Mouse (Mus musculus) CH12.LX (cell line): ENCODE measurements around the gene Ptpn6. TPM values are rescaled to one million over a fixed set of nuclear protein-coding genes. Genes with fewer than 3 reads are reported as not detected.
A peak's percentile ranks its signal among the peaks of the same experiment; 100 is the strongest.

Experiments
- DNase-seq: peaks from one replicate; pipeline ENCODE4 v3.0.0-alpha.2; 2013; ENCODE audit errors: extremely low read depth
- H3K27ac ChIP-seq: 2 replicates; pipeline ENCODE4 v1.5.1; 2012; ENCODE audit warnings: low read depth, mild to moderate bottlenecking, control low read depth, moderate library complexity; ENCODE audit not compliant: insufficient read depth
- H3K27me3 ChIP-seq: replicated peaks from 2 replicates; pipeline ENCODE3; 2012; ENCODE audit warnings: inconsistent platforms
- H3K36me3 ChIP-seq, 2 experiments: replicated peaks in 1 of 2; 2 replicates each; pipeline versions ENCODE3 to v1.6.1; 2012; ENCODE audit warnings: inconsistent platforms in 1 of 2, low read length in 1 of 2, mild to moderate bottlenecking in 1 of 2, mixed read lengths in 1 of 2, moderate library complexity in 1 of 2; ENCODE audit not compliant: control insufficient read depth in 1 of 2, insufficient read depth in 1 of 2
- H3K4me1 ChIP-seq, 2 experiments: 2 replicates each; pipeline ENCODE4 v1.6.1; 2012; ENCODE audit warnings: inconsistent platforms in 1 of 2, moderate library complexity in 1 of 2; ENCODE audit not compliant: insufficient read depth in 2 of 2, control insufficient read depth in 1 of 2
- H3K4me2 ChIP-seq: 2 replicates; pipeline ENCODE4 v1.6.1; 2012; ENCODE audit warnings: low read depth, mild to moderate bottlenecking, control low read depth; ENCODE audit not compliant: poor library complexity, insufficient read depth, severe bottlenecking
- H3K4me3 ChIP-seq, 3 experiments: fragments of 150-350 bp in 1 of 3; sonication (generic) in 1 of 3; replicated peaks in 1 of 3; 2 replicates each; pipeline versions ENCODE3 to v1.5.1; 2011 to 2012; ENCODE audit warnings: low read depth in 2 of 3, low read length in 2 of 3, mild to moderate bottlenecking in 2 of 3, moderate library complexity in 2 of 3, control low read depth in 1 of 3, improper control_type of control experiment in 1 of 3, inconsistent platforms in 1 of 3, mixed read lengths in 1 of 3; ENCODE audit not compliant: poor library complexity in 1 of 3
- H3K79me2 ChIP-seq: replicated peaks from 2 replicates; pipeline ENCODE4 v1.6.1; 2012; ENCODE audit warnings: mild to moderate bottlenecking, moderate library complexity; ENCODE audit not compliant: control insufficient read depth, poor library complexity, insufficient read depth, severe bottlenecking; ENCODE audit errors: extremely low read depth
- H3K9ac ChIP-seq: 2 replicates; pipeline ENCODE4 v1.6.1; 2012; ENCODE audit warnings: low read depth, mild to moderate bottlenecking, control low read depth, moderate library complexity; ENCODE audit not compliant: insufficient read depth
- H3K9me3 ChIP-seq: replicated peaks from 2 replicates; pipeline ENCODE3; 2012; ENCODE audit warnings: low read length, inconsistent platforms, mixed read lengths
- BHLHE40 ChIP-seq: IDR thresholded peaks from 2 replicates; pipeline ENCODE4 v1.6.1; 2011; ENCODE audit warnings: mild to moderate bottlenecking, low read depth, low read length, improper control_type of control experiment
- CHD1 ChIP-seq: IDR thresholded peaks from 2 replicates; pipeline ENCODE4 v1.6.1; 2012; ENCODE audit warnings: low read depth, low read length, improper control_type of control experiment, inconsistent platforms
- CHD2 ChIP-seq: IDR thresholded peaks from 2 replicates; pipeline ENCODE4 v1.6.1; 2011; ENCODE audit warnings: low read length, improper control_type of control experiment
- CTCF ChIP-seq, 2 experiments: IDR thresholded peaks in 1 of 2; conservative IDR thresholded peaks in 1 of 2; 2 replicates each; pipeline ENCODE4 v1.5.1; 2011 to 2012; ENCODE audit warnings: low read depth in 2 of 2, low read length in 2 of 2, improper control_type of control experiment in 1 of 2, inconsistent platforms in 1 of 2, mild to moderate bottlenecking in 1 of 2, moderate library complexity in 1 of 2
- E2F4 ChIP-seq: IDR thresholded peaks from 2 replicates; pipeline ENCODE4 v1.6.1; 2011; ENCODE audit warnings: low read depth, low read length, improper control_type of control experiment; ENCODE audit not compliant: insufficient replicate concordance
- ELF1 ChIP-seq: IDR thresholded peaks from 2 replicates; pipeline ENCODE4 v1.6.1; 2014; ENCODE audit warnings: low read depth, mild to moderate bottlenecking, inconsistent platforms, low read length, improper control_type of control experiment
- EP300 ChIP-seq: IDR thresholded peaks from 2 replicates; pipeline ENCODE4 v1.6.1; 2011; ENCODE audit warnings: low read length, improper control_type of control experiment
- ETS1 ChIP-seq: conservative IDR thresholded peaks from 2 replicates; pipeline ENCODE4 v1.6.1; 2012; ENCODE audit warnings: low read depth, mild to moderate bottlenecking, inconsistent platforms, low read length, improper control_type of control experiment, moderate library complexity
- GABPA ChIP-seq: IDR thresholded peaks from 2 replicates; pipeline ENCODE4 v1.6.1; 2012; ENCODE audit warnings: low read depth, low read length, improper control_type of control experiment, inconsistent platforms; ENCODE audit not compliant: insufficient replicate concordance
- HCFC1 ChIP-seq: IDR thresholded peaks from 2 replicates; pipeline ENCODE4 v1.6.1; 2012; ENCODE audit warnings: low read depth, mild to moderate bottlenecking, inconsistent platforms, low read length, improper control_type of control experiment
- IRF4 ChIP-seq: IDR thresholded peaks from 2 replicates; pipeline ENCODE4 v1.6.1; 2014; ENCODE audit warnings: low read depth, mild to moderate bottlenecking, inconsistent platforms, low read length, improper control_type of control experiment
- JUN ChIP-seq: IDR thresholded peaks from 2 replicates; pipeline ENCODE4 v1.6.1; 2011; ENCODE audit warnings: low read depth, mild to moderate bottlenecking, low read length, improper control_type of control experiment, moderate library complexity; ENCODE audit not compliant: insufficient read depth
- JUND ChIP-seq: conservative IDR thresholded peaks from 2 replicates; pipeline ENCODE4 v1.6.1; 2011; ENCODE audit warnings: low read depth, low read length, improper control_type of control experiment
- KAT2A ChIP-seq: IDR thresholded peaks from 2 replicates; pipeline ENCODE4 v1.6.1; 2012; ENCODE audit warnings: low read length, improper control_type of control experiment, inconsistent platforms; ENCODE audit not compliant: insufficient replicate concordance
- MAFK ChIP-seq: IDR thresholded peaks from 2 replicates; pipeline ENCODE4 v1.6.1; 2011; ENCODE audit warnings: low read length, improper control_type of control experiment; ENCODE audit not compliant: insufficient replicate concordance
- MAX ChIP-seq: IDR thresholded peaks from 2 replicates; pipeline ENCODE4 v1.6.1; 2011; ENCODE audit warnings: low read length, improper control_type of control experiment
- MAZ ChIP-seq: IDR thresholded peaks from 2 replicates; pipeline ENCODE4 v1.6.1; 2012; ENCODE audit warnings: low read depth, mild to moderate bottlenecking, inconsistent platforms, low read length, improper control_type of control experiment, moderate library complexity
- MEF2A ChIP-seq: IDR thresholded peaks from 2 replicates; pipeline ENCODE4 v1.6.1; 2014; ENCODE audit warnings: low read depth, mild to moderate bottlenecking, inconsistent platforms, low read length, improper control_type of control experiment, borderline replicate concordance
- MXI1 ChIP-seq: IDR thresholded peaks from 2 replicates; pipeline ENCODE4 v1.6.1; 2011; ENCODE audit warnings: mild to moderate bottlenecking, low read depth, low read length, improper control_type of control experiment
- MYC ChIP-seq: IDR thresholded peaks from 2 replicates; pipeline ENCODE4 v1.6.1; 2011; ENCODE audit warnings: low read depth, mild to moderate bottlenecking, improper control_type of control experiment, low read length
- NELFE ChIP-seq: IDR thresholded peaks from 2 replicates; pipeline ENCODE4 v1.6.1; 2011; ENCODE audit warnings: low read depth, low read length, improper control_type of control experiment
- NRF1 ChIP-seq: IDR thresholded peaks from 2 replicates; pipeline ENCODE4 v1.6.1; 2014; ENCODE audit warnings: low read depth, mild to moderate bottlenecking, inconsistent platforms, low read length, improper control_type of control experiment, moderate library complexity
- PAX5 ChIP-seq: IDR thresholded peaks from 2 replicates; pipeline ENCODE4 v1.6.1; 2012; ENCODE audit warnings: low read length, inconsistent platforms, mixed read lengths
- POLR2A ChIP-seq: IDR thresholded peaks from 2 replicates; pipeline ENCODE4 v1.6.1; 2011; ENCODE audit warnings: low read depth, mild to moderate bottlenecking, improper control_type of control experiment, low read length
- POLR2AphosphoS2 ChIP-seq: IDR thresholded peaks from 2 replicates; pipeline ENCODE4 v1.6.1; 2011; ENCODE audit warnings: low read depth, low read length, improper control_type of control experiment
- RAD21 ChIP-seq: IDR thresholded peaks from 2 replicates; pipeline ENCODE4 v1.6.1; 2011; ENCODE audit warnings: low read depth, mild to moderate bottlenecking, low read length, improper control_type of control experiment, moderate library complexity
- RCOR1 ChIP-seq: conservative IDR thresholded peaks from 2 replicates; pipeline ENCODE4 v1.6.1; 2012; ENCODE audit warnings: low read depth, mild to moderate bottlenecking, inconsistent platforms, low read length, improper control_type of control experiment
- SIN3A ChIP-seq: IDR thresholded peaks from 2 replicates; pipeline ENCODE4 v1.6.1; 2012; ENCODE audit warnings: low read length, improper control_type of control experiment, inconsistent platforms
- SMC3 ChIP-seq: IDR thresholded peaks from 2 replicates; pipeline ENCODE4 v1.6.1; 2011; ENCODE audit warnings: low read depth, low read length, improper control_type of control experiment
- TBP ChIP-seq: conservative IDR thresholded peaks from 2 replicates; pipeline ENCODE4 v1.6.1; 2011; ENCODE audit warnings: low read depth, low read length, improper control_type of control experiment
- TCF12 ChIP-seq: IDR thresholded peaks from 2 replicates; pipeline ENCODE4 v1.6.1; 2014; ENCODE audit warnings: low read depth, mild to moderate bottlenecking, inconsistent platforms, low read length, improper control_type of control experiment
- UBTF ChIP-seq: IDR thresholded peaks from 2 replicates; pipeline ENCODE4 v1.6.1; 2012; ENCODE audit warnings: low read depth, mild to moderate bottlenecking, inconsistent platforms, low read length, improper control_type of control experiment, moderate library complexity
- USF1 ChIP-seq: IDR thresholded peaks from 2 replicates; pipeline ENCODE4 v1.6.1; 2014; ENCODE audit warnings: low read depth, mild to moderate bottlenecking, inconsistent platforms, low read length, improper control_type of control experiment
- USF2 ChIP-seq: conservative IDR thresholded peaks from 2 replicates; pipeline ENCODE4 v1.6.1; 2011; ENCODE audit warnings: low read depth, low read length, improper control_type of control experiment
- ZC3H11A ChIP-seq: IDR thresholded peaks from 2 replicates; pipeline ENCODE4 v1.6.1; 2012; ENCODE audit warnings: low read depth, mild to moderate bottlenecking, inconsistent platforms, low read length, improper control_type of control experiment
- ZKSCAN1 ChIP-seq: IDR thresholded peaks from 2 replicates; pipeline ENCODE4 v1.6.1; 2012; ENCODE audit warnings: low read depth, inconsistent platforms, low read length, improper control_type of control experiment, borderline replicate concordance
- ZMIZ1 ChIP-seq: IDR thresholded peaks from 2 replicates; pipeline ENCODE4 v1.6.1; 2012; ENCODE audit warnings: low read depth, mild to moderate bottlenecking, inconsistent platforms, low read length, improper control_type of control experiment
- ZNF384 ChIP-seq: IDR thresholded peaks from 2 replicates; pipeline ENCODE4 v1.6.1; 2012; ENCODE audit warnings: low read depth, low read length, improper control_type of control experiment, inconsistent platforms
- dilution Hi-C: fragments of 300-500 bp; cut with MboI; formaldehyde crosslinking; loops from 2 replicates; pipeline ENCODE4 v1.14.3; 2020; ENCODE audit warnings: low sequenced_read_pairs; ENCODE audit not compliant: extremely low pct_unique_long_range_greater_than_20kb, extremely low pct_ligation_motif_present
- in situ Hi-C: fragments of 300-500 bp; cut with MboI; formaldehyde crosslinking; loops from 3 replicates; pipeline ENCODE4 v1.14.3; 2019; ENCODE audit warnings: low sequenced_read_pairs, low pct_ligation_motif_present, low pct_unique_long_range_greater_than_20kb, mixed read lengths
- polyA plus RNA-seq: library from polyadenylated mRNA; unstranded; fragments of >175 nt; gene quantifications from 2 replicates; pipeline ENCODE4 v1.2.1, GENCODE M21; 2012; ENCODE audit warnings: low read depth; ENCODE audit not compliant: insufficient read length
- total RNA-seq, 2 experiments: library from RNA; depleted of rRNA; stranded (reverse); fragments of 300-350 nt in 1 of 2; fragments of >200 nt in 1 of 2; gene quantifications; 2 replicates each; pipeline ENCODE4 v1.2.3; 2012 to 2014

The Ptpn6 gene
- total and polyA plus RNA-seq, 3 experiments, result 247 to 585 (median 300) TPM

- H3K27me3 ChIP-seq, result no peaks in the 10 kb centered on the region
- H3K9me3 ChIP-seq, result no peaks in the 10 kb centered on the region
- peak overlapping the region in 1 of 3 experiments; percentile 19 for H3K4me3 ChIP-seq
- peak; percentile 61 for DNase-seq
- peaks cover 8% of the 10 kb centered on the region; the same call in 1 of the 2 replicates for H3K79me2 ChIP-seq
- peak overlapping the region; percentile 48 for H3K4me2 ChIP-seq
- peak overlapping the region; percentile 25; the same call in 1 of the 2 replicates for H3K9ac ChIP-seq
- in situ Hi-C loops, result no loop called here
- dilution Hi-C loops, result no loop called here
- TF ChIP-seq MYC (0 out of 2 replicates have a peak, but pooled peaks have one; percentile 13), EP300 (peak; percentile 43), ZKSCAN1 (no peak), CHD1 (0 out of 2 replicates have a peak, but pooled peaks have one; percentile 1), E2F4 (no peak), NRF1 (no peak), NELFE (no peak), SIN3A (0 out of 2 replicates have a peak, but pooled peaks have one; percentile 45), JUN (no peak), PAX5 (no peak), POLR2A (peak; percentile 16; the same call in 1 of the 2 replicates), IRF4 (0 out of 2 replicates have a peak, but pooled peaks have one; percentile 26), BHLHE40 (peak; percentile 58), USF2 (no peak), RAD21 (no peak), HCFC1 (no peak), ELF1 (no peak; the same call in 1 of the 2 replicates), GABPA (no peak), TBP (no peak), MEF2A (peak; percentile 96), KAT2A (no peak), MXI1 (no peak), ZMIZ1 (no peak), USF1 (no peak), MAZ (peak; percentile 65; the same call in 1 of the 2 replicates), ETS1 (peak; percentile 57), ZNF384 (no peak), ZC3H11A (no peak), RCOR1 (no peak), MAFK (no peak), CTCF (conservative IDR thresholded peaks at IDR 0.05 in 1 of 2, IDR thresholded peaks at IDR 0.05 in 1 of 2; ENCODE audit: low read depth in 2 of 2, low read length in 2 of 2) (no peak), SMC3 (no peak; the same call in 1 of the 2 replicates), TCF12 (peak; percentile 45; the same call in 1 of the 2 replicates), CHD2 (0 out of 2 replicates have a peak, but pooled peaks have one; percentile 29), MAX (no peak), JUND (no peak), POLR2AphosphoS2 (no peak), UBTF (no peak)
- peaks cover 61 to 87% of the 10 kb centered on the region in 2 experiments for H3K36me3 ChIP-seq
- H3K4me1 ChIP-seq, result peaks cover 50 to 86% of the 10 kb centered on the region in 2 experiments
- peak overlapping the region; percentile 94 for H3K27ac ChIP-seq
Measured at GRCm38 (mm10) chr6:124723541-124723940, 15.0 kb downstream of the Ptpn6 start.
